Mouse (Mus musculus): ENCODE data around the gene Vat1l. TPM values are rescaled to one million over a fixed set of nuclear protein-coding genes. Genes with fewer than 3 reads are reported as not detected.

The Vat1l gene
- polyA plus RNA-seq, 1 experiment, result 104 TPM

GRCm38 (mm10) chr8:114298253-114298652 lies 92.8 kb downstream of the Vat1l start:
- TF ChIP-seq CTCF (IDR thresholded peaks at IDR 0.05; ENCODE audit: borderline replicate concordance, extremely low read depth, insufficient read depth, insufficient read length) (no peak), POLR2A (IDR thresholded peaks at IDR 0.05; ENCODE audit: borderline replicate concordance, extremely low read depth, insufficient read depth, insufficient read length, poor library complexity, severe bottlenecking) (no peak)
- DNase-seq (ENCODE audit: low read depth), result no peak

- no peak for TF ChIP-seq POLR2A (IDR thresholded peaks at IDR 0.05; ENCODE audit: borderline replicate concordance, extremely low read depth, insufficient read depth, insufficient read length, poor library complexity, severe bottlenecking)
- TF ChIP-seq CTCF (IDR thresholded peaks at IDR 0.05; ENCODE audit: borderline replicate concordance, extremely low read depth, insufficient read depth, insufficient read length), result no peak
Measured at GRCm38 (mm10) chr8:114300072-114300471, 94.7 kb downstream of the Vat1l start.

GRCm38 (mm10) chr8:114306296-114306695 lies 100.9 kb downstream of the Vat1l start:
- TF ChIP-seq CTCF (IDR thresholded peaks at IDR 0.05; ENCODE audit: borderline replicate concordance, extremely low read depth, insufficient read depth, insufficient read length), result no peak
- no peak for TF ChIP-seq POLR2A (IDR thresholded peaks at IDR 0.05; ENCODE audit: borderline replicate concordance, extremely low read depth, insufficient read depth, insufficient read length, poor library complexity, severe bottlenecking)
- DNase-seq (ENCODE audit: low read depth), result peak; percentile 92

More at GRCm38 (mm10) chr8:114300072-114300471, 94.7 kb downstream of the Vat1l start:
- DNase-seq (ENCODE audit: low read depth), result peak; percentile 53

- peak; percentile 80 for DNase-seq (ENCODE audit: low read depth)
- TF ChIP-seq POLR2A (IDR thresholded peaks at IDR 0.05; ENCODE audit: borderline replicate concordance, extremely low read depth, insufficient read depth, insufficient read length, poor library complexity, severe bottlenecking), result no peak
- TF ChIP-seq CTCF (IDR thresholded peaks at IDR 0.05; ENCODE audit: borderline replicate concordance, extremely low read depth, insufficient read depth, insufficient read length), result no peak
Measured at GRCm38 (mm10) chr8:114314669-114315325, 109.4 kb downstream of the Vat1l start.

GRCm38 (mm10) chr8:114318161-114318560 lies 112.7 kb downstream of the Vat1l start:
- peak; percentile 75 for DNase-seq (ENCODE audit: low read depth)

GRCm38 (mm10) chr8:114322096-114322495 lies 116.7 kb downstream of the Vat1l start:
- TF ChIP-seq CTCF (IDR thresholded peaks at IDR 0.05; ENCODE audit: borderline replicate concordance, extremely low read depth, insufficient read depth, insufficient read length) (no peak), POLR2A (IDR thresholded peaks at IDR 0.05; ENCODE audit: borderline replicate concordance, extremely low read depth, insufficient read depth, insufficient read length, poor library complexity, severe bottlenecking) (no peak)
- DNase-seq (ENCODE audit: low read depth), result no peak

More at GRCm38 (mm10) chr8:114318161-114318560, 112.7 kb downstream of the Vat1l start:
- TF ChIP-seq POLR2A (IDR thresholded peaks at IDR 0.05; ENCODE audit: borderline replicate concordance, extremely low read depth, insufficient read depth, insufficient read length, poor library complexity, severe bottlenecking) (no peak), CTCF (IDR thresholded peaks at IDR 0.05; ENCODE audit: borderline replicate concordance, extremely low read depth, insufficient read depth, insufficient read length) (no peak)

- TF ChIP-seq CTCF (IDR thresholded peaks at IDR 0.05; ENCODE audit: borderline replicate concordance, extremely low read depth, insufficient read depth, insufficient read length) (no peak), POLR2A (IDR thresholded peaks at IDR 0.05; ENCODE audit: borderline replicate concordance, extremely low read depth, insufficient read depth, insufficient read length, poor library complexity, severe bottlenecking) (no peak)
- peak; percentile 86 for DNase-seq (ENCODE audit: low read depth)
Measured at GRCm38 (mm10) chr8:114331928-114332327, 126.5 kb downstream of the Vat1l start.

- DNase-seq (ENCODE audit: low read depth), result peak; percentile 72
- TF ChIP-seq CTCF (IDR thresholded peaks at IDR 0.05; ENCODE audit: borderline replicate concordance, extremely low read depth, insufficient read depth, insufficient read length) (no peak), POLR2A (IDR thresholded peaks at IDR 0.05; ENCODE audit: borderline replicate concordance, extremely low read depth, insufficient read depth, insufficient read length, poor library complexity, severe bottlenecking) (no peak)
Measured at GRCm38 (mm10) chr8:114332949-114333348, 127.5 kb downstream of the Vat1l start.

- TF ChIP-seq CTCF (IDR thresholded peaks at IDR 0.05; ENCODE audit: borderline replicate concordance, extremely low read depth, insufficient read depth, insufficient read length), result no peak
- DNase-seq (ENCODE audit: low read depth), result peak; percentile 39
Measured at GRCm38 (mm10) chr8:114335721-114336120, 130.3 kb downstream of the Vat1l start.

GRCm38 (mm10) chr8:114342276-114342675 lies 136.9 kb downstream of the Vat1l start:
- TF ChIP-seq CTCF (IDR thresholded peaks at IDR 0.05; ENCODE audit: borderline replicate concordance, extremely low read depth, insufficient read depth, insufficient read length), result peak; percentile 45; the same call in 1 of the 2 replicates
- no peak for TF ChIP-seq POLR2A (IDR thresholded peaks at IDR 0.05; ENCODE audit: borderline replicate concordance, extremely low read depth, insufficient read depth, insufficient read length, poor library complexity, severe bottlenecking)
- DNase-seq (ENCODE audit: low read depth), result no peak

- DNase-seq (ENCODE audit: low read depth), result no peak
- TF ChIP-seq POLR2A (IDR thresholded peaks at IDR 0.05; ENCODE audit: borderline replicate concordance, extremely low read depth, insufficient read depth, insufficient read length, poor library complexity, severe bottlenecking) (no peak), CTCF (IDR thresholded peaks at IDR 0.05; ENCODE audit: borderline replicate concordance, extremely low read depth, insufficient read depth, insufficient read length) (no peak)
Measured at GRCm38 (mm10) chr8:114344789-114345188, 139.4 kb downstream of the Vat1l start.

- TF ChIP-seq CTCF (IDR thresholded peaks at IDR 0.05; ENCODE audit: borderline replicate concordance, extremely low read depth, insufficient read depth, insufficient read length), result no peak
- TF ChIP-seq POLR2A (IDR thresholded peaks at IDR 0.05; ENCODE audit: borderline replicate concordance, extremely low read depth, insufficient read depth, insufficient read length, poor library complexity, severe bottlenecking), result no peak
- peak; percentile 49 for DNase-seq (ENCODE audit: low read depth)
Measured at GRCm38 (mm10) chr8:114346045-114346444, 140.6 kb downstream of the Vat1l start.

Measured in brain, embryonic 14.5 days (tissue).